Mouse (Mus musculus) kidney, embryonic 16.5 days (tissue): Measurements from ENCODE around the gene Rab11fip4. TPM values are rescaled to one million over a fixed set of nuclear protein-coding genes. Genes with fewer than 3 reads are reported as not detected.

Source experiments
- ATAC-seq: fragments of 200-750 bp; cut with Nextera tagmentation; 2 replicates; pipeline ENCODE4 v1.8.0; 2017; ENCODE audit warnings: moderate TSS enrichment; ENCODE audit not compliant: low FRiP score, low TSS enrichment
- H3K27ac ChIP-seq: fragments of 300-500 bp; sonication (generic); 2 replicates; pipeline ENCODE4 v1.5.1; 2014; ENCODE audit warnings: low read length
- H3K27me3 ChIP-seq: fragments of 300-500 bp; sonication (generic); 2 replicates; pipeline ENCODE4 v1.6.1; 2014; ENCODE audit warnings: low read length, control low read depth, mixed read lengths; ENCODE audit not compliant: insufficient read depth
- H3K36me3 ChIP-seq: fragments of 300-500 bp; sonication (generic); 2 replicates; pipeline ENCODE4 v1.6.1; 2014; ENCODE audit warnings: low read length, control low read depth, mixed read lengths; ENCODE audit not compliant: insufficient read depth
- H3K4me1 ChIP-seq: fragments of 300-500 bp; sonication (generic); 2 replicates; pipeline ENCODE4 v1.6.1; 2014; ENCODE audit warnings: low read length, control low read depth, mixed read lengths; ENCODE audit not compliant: insufficient read depth
- H3K4me2 ChIP-seq: fragments of 300-500 bp; sonication (generic); replicated peaks from 2 replicates; pipeline ENCODE4 v1.6.1; 2014; ENCODE audit warnings: low read depth, low read length
- H3K4me3 ChIP-seq: fragments of 300-500 bp; sonication (generic); 2 replicates; pipeline ENCODE4 v1.5.1; 2014; ENCODE audit warnings: mild to moderate bottlenecking, low read length
- H3K9ac ChIP-seq: fragments of 300-500 bp; sonication (generic); replicated peaks from 2 replicates; pipeline ENCODE4 v1.6.1; 2014; ENCODE audit warnings: low read length
- H3K9me3 ChIP-seq: fragments of 300-500 bp; sonication (generic); 2 replicates; pipeline ENCODE4 v1.6.1; 2016; ENCODE audit warnings: low read length, control low read depth
- WGBS: fragments of 180-500 bp; shearing (Covaris S2); extraction: QIAGEN DNeasy Blood & Tissue Kit; methylation state at CpG from one replicate; pipeline ENCODE4 v1.1.7; 2014; 5-methylcytosine and 5-hydroxymethylcytosine counted together
- polyA plus RNA-seq: library from polyadenylated mRNA; unstranded; fragments of >200 nt; fragmentation: Nextera tagmentation; extraction: Ambion mirVana; gene quantifications from 2 replicates; pipeline ENCODE4 v1.2.1, GENCODE M21; 2015

Gene Rab11fip4
- polyA plus RNA-seq, 1 experiment from 2014 or later, result 11.4 TPM

DNA sequence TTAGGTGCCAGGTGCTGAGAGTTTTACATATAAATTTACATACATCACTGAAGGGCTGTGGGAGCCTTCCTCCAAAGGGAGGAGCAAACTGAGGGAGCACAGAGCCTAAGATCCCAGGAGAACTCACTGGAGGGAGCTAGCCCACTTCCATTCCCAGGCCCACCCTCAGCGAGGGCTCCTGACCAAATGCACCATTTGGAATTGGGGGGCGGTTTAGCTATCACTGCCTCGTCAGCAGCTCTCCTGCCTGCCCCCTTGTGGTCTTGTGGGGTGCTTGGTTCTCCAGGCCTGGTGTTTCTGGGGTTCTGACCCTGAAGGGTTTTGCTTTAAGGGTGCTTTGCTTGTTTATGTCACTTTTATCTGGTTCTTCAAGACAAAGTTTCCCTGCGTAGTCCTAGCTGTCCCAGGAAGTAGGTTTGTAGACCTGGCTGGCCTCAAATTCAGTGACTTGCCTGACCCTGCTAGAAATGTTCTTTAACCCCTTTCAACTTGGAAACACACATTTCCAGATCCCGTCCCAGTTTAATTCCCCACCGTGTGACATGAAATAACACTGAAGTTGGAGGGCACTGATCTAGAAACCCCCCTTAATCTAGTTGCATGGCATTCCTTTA is 80.8 kb downstream of the Rab11fip4 start:
- no peak overlapping the region for H3K27ac ChIP-seq
- no peak overlapping the region for H3K9ac ChIP-seq
- WGBS, result 52% methylated on average over 6 of the region's 6 CpGs
- no peaks in the 10 kb centered on the region for H3K27me3 ChIP-seq
- no peak overlapping the region for H3K4me3 ChIP-seq
- no peak overlapping the region for H3K4me2 ChIP-seq
- H3K36me3 ChIP-seq, result no peaks in the 10 kb centered on the region
- H3K9me3 ChIP-seq, result no peaks in the 10 kb centered on the region
- no peak for ATAC-seq
- peaks cover 56% of the 10 kb centered on the region for H3K4me1 ChIP-seq

DNA sequence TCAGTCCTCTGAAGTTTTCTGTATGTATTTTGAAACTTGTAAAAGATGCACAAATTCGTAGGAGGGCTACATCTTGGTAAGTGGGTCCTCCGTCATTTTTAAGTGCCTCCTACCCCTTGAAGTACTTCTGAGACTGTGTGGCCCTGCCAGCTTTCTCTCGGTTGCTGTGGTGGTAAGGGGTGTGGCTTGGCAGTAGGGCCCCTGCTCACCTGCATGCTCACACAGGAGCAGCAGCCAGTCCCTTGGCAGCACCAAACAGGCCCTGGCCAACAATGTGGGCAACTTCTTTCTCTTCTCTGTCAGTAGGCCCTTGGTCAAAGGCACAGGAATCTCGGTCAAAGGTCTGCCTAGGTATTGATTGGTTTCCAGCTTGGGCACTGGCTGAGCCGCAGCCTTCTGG is 82.1 kb downstream of the Rab11fip4 start:
- WGBS, result 74% methylated on average over 5 of the region's 5 CpGs
- Histone ChIP-seq H3K4me2 (no peak overlapping the region), H3K27me3 (no peaks in the 10 kb centered on the region), H3K4me3 (no peak overlapping the region), H3K9me3 (no peaks in the 10 kb centered on the region), H3K4me1 (peaks cover 56% of the 10 kb centered on the region), H3K27ac (peak overlapping the region; percentile 29; the same call in 1 of the 2 replicates), H3K36me3 (no peaks in the 10 kb centered on the region), H3K9ac (no peak overlapping the region)
- no peak for ATAC-seq

DNA sequence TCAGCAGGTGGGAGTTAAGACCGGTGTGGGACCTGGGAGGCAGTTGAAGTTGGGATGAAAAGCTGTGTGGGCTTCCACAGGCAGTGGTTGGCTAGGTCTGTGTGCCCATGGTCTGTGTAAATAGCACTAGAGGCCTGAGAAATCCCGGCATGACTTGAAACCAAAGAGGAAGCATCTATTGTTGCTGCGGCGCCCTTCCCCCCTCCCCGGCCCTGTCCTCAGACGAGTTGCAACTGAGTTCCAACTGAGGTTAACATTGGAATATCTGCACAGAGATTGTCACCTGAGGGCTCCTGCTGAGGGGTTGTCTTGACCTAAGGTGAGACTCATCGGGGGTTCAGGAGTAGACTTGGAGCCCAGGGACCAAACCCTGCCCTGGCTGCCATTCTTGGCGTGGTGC is 82.7 kb downstream of the Rab11fip4 start:
- no peak overlapping the region for H3K4me2 ChIP-seq
- no peak overlapping the region for H3K4me3 ChIP-seq
- ATAC-seq, result no peak
- H3K27me3 ChIP-seq, result no peaks in the 10 kb centered on the region
- WGBS, result 81% methylated on average over 8 of the region's 8 CpGs
- H3K27ac ChIP-seq, result no peak overlapping the region
- no peaks in the 10 kb centered on the region for H3K9me3 ChIP-seq
- H3K36me3 ChIP-seq, result no peaks in the 10 kb centered on the region
- peaks cover 52% of the 10 kb centered on the region for H3K4me1 ChIP-seq
- H3K9ac ChIP-seq, result no peak overlapping the region

DNA sequence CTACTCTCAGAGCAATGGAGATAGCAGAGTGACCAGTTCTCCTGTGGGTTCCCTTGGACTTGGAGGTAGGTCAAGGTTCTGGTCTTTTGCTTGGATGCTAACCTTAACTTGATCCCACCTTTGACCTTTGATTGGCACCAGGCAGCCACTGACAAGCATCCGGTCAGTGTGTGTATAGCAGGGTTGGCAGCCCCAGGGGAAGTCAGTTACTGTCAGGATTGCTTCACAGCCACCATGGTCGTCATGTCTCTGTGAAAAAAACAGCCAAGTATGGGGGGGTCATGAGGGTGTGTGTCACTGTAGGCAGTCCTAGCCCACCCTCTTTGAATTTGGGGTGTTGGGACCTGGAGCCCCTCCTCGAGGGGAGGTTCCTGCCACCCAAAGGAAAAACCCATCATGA is 83.2 kb downstream of the Rab11fip4 start:
- no peak overlapping the region for H3K4me3 ChIP-seq
- H3K36me3 ChIP-seq, result no peaks in the 10 kb centered on the region
- no peaks in the 10 kb centered on the region for H3K9me3 ChIP-seq
- no peak overlapping the region for H3K4me2 ChIP-seq
- H3K9ac ChIP-seq, result no peak overlapping the region
- no peak for ATAC-seq
- H3K27ac ChIP-seq, result no peak overlapping the region
- no peaks in the 10 kb centered on the region for H3K27me3 ChIP-seq
- peaks cover 47% of the 10 kb centered on the region for H3K4me1 ChIP-seq
- WGBS, result 72% methylated on average over 3 of the region's 3 CpGs

DNA sequence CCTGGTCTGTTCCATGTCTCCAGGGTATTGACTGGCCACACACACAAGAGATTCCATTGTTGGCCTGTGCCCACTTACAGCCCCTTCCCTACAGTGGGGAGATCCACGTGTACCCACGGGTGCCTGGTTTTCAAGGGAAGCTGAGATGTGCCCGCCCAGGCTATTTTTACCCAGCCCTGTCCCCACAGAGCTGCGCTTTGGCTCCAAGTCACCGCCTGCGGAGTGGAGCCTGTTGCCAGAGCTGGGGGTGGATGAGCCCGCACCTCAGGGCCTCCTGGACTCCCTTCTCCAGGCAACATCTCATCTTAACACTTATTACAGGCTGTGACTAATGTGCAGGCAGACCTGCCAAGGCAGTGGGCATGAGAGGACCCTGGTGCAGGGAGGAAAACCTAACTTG is 83.6 kb downstream of the Rab11fip4 start:
- no peak for ATAC-seq
- H3K36me3 ChIP-seq, result no peaks in the 10 kb centered on the region
- H3K4me3 ChIP-seq, result no peak overlapping the region
- no peaks in the 10 kb centered on the region for H3K27me3 ChIP-seq
- WGBS, result 83% methylated on average over 7 of the region's 7 CpGs
- H3K4me2 ChIP-seq, result no peak overlapping the region
- H3K27ac ChIP-seq, result no peak overlapping the region
- H3K4me1 ChIP-seq, result peaks cover 43% of the 10 kb centered on the region
- H3K9me3 ChIP-seq, result no peaks in the 10 kb centered on the region
- H3K9ac ChIP-seq, result no peak overlapping the region

DNA sequence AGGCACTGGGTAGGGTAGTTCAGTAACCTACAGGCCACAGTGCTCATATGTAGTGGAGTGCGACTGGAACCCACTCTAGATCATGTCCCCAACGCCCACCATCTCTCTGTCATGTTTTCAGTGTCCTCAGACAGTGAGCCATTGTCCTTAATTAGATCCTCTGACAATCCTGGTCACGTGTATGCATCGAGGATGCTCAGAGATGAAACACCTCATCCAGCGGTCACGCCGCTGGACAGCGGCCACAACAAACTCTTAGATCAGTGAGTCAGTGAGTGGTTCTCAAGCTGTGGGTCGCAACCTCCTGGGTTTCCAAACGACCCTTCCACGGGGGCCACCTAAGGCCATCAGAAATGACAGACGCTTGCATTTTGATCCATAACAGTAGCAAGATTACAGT is 84.3 kb downstream of the Rab11fip4 start:
- no peaks in the 10 kb centered on the region for H3K36me3 ChIP-seq
- H3K4me3 ChIP-seq, result no peak overlapping the region
- H3K27me3 ChIP-seq, result no peaks in the 10 kb centered on the region
- ATAC-seq, result no peak
- H3K9me3 ChIP-seq, result no peaks in the 10 kb centered on the region
- no peak overlapping the region for H3K9ac ChIP-seq
- H3K4me2 ChIP-seq, result no peak overlapping the region
- H3K4me1 ChIP-seq, result peaks cover 37% of the 10 kb centered on the region
- 56% methylated on average over 12 of the region's 12 CpGs for WGBS
- H3K27ac ChIP-seq, result no peak overlapping the region

DNA sequence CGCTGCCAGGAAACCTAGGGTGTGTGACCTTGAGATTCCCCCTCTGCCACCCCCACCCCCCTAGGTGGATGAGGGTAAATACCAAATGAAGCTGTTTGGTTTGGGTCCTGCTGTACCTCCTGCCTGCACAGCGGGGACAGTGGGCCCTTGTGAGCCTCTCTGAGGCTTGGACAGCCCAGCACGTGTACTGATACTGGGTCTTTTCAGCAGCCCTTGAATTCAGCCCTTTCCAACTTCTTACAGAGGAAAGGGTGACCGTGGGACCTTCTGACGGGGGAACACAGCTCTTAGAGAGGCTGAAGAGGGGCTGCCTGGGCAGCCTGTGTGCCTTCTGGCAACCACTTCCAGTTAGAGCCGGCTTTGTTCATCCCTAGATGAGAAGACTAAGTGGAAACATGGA is 85.0 kb downstream of the Rab11fip4 start:
- no peak for ATAC-seq
- no peaks in the 10 kb centered on the region for H3K9me3 ChIP-seq
- no peak overlapping the region for H3K4me2 ChIP-seq
- no peak overlapping the region for H3K9ac ChIP-seq
- no peak overlapping the region for H3K27ac ChIP-seq
- H3K4me3 ChIP-seq, result no peak overlapping the region
- H3K4me1 ChIP-seq, result peaks cover 30% of the 10 kb centered on the region
- H3K27me3 ChIP-seq, result no peaks in the 10 kb centered on the region
- H3K36me3 ChIP-seq, result no peaks in the 10 kb centered on the region
- 73% methylated on average over 6 of the region's 6 CpGs for WGBS

DNA sequence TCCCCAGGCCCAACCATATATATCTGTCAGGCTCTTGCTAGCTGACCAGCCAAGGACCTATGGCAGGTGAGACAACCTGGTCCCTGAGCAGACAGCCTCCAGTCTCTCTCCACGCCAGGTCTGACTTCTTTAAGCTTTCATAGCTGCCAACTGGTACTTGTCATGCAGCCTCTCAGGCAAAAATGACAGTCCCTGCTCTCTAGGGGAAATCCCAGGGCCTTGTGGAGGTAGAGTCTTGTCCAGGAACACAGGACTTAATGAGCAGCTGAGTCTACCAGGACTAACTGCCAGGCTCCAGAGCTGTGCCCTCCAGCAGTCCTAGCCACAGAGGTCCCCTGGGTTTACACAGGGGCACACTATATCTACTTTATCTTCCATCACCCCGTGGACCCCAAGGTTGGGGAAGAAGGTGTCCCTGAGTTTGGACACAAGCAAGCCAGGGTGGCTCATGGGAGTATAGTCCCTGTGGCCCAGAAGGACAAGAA is 85.5 kb downstream of the Rab11fip4 start:
- H3K9me3 ChIP-seq, result no peaks in the 10 kb centered on the region
- no peak overlapping the region for H3K27ac ChIP-seq
- H3K4me1 ChIP-seq, result peaks cover 29% of the 10 kb centered on the region
- H3K4me3 ChIP-seq, result no peak overlapping the region
- H3K36me3 ChIP-seq, result no peaks in the 10 kb centered on the region
- no peak for ATAC-seq
- WGBS, result 65% methylated on average over 2 of the region's 2 CpGs
- no peaks in the 10 kb centered on the region for H3K27me3 ChIP-seq
- H3K4me2 ChIP-seq, result no peak overlapping the region
- H3K9ac ChIP-seq, result no peak overlapping the region

DNA sequence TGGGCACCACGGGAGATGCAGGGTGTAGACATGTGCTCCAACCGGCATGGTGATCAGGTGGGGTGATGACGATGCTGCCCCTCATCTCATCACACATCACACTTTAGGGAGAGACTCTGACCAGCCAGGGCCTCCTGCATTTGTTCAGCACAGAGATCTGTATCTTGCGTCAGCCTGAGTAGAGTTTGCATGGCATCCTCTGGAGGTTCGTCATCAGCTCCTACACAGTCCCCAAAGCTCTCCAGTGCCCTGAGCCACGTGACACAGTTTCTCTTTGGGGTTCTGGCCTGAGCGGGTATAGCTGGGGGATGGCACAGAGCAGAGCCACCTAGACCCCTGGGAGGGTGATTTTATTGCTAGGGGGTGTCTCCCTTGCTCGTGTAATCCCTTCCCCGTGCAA is 86.4 kb downstream of the Rab11fip4 start:
- Histone ChIP-seq H3K9ac (no peak overlapping the region), H3K27ac (no peak overlapping the region), H3K4me3 (no peak overlapping the region), H3K9me3 (no peaks in the 10 kb centered on the region), H3K36me3 (no peaks in the 10 kb centered on the region), H3K27me3 (no peaks in the 10 kb centered on the region), H3K4me1 (peaks cover 29% of the 10 kb centered on the region), H3K4me2 (no peak overlapping the region)
- ATAC-seq, result no peak
- 70% methylated on average over 9 of the region's 9 CpGs for WGBS

DNA sequence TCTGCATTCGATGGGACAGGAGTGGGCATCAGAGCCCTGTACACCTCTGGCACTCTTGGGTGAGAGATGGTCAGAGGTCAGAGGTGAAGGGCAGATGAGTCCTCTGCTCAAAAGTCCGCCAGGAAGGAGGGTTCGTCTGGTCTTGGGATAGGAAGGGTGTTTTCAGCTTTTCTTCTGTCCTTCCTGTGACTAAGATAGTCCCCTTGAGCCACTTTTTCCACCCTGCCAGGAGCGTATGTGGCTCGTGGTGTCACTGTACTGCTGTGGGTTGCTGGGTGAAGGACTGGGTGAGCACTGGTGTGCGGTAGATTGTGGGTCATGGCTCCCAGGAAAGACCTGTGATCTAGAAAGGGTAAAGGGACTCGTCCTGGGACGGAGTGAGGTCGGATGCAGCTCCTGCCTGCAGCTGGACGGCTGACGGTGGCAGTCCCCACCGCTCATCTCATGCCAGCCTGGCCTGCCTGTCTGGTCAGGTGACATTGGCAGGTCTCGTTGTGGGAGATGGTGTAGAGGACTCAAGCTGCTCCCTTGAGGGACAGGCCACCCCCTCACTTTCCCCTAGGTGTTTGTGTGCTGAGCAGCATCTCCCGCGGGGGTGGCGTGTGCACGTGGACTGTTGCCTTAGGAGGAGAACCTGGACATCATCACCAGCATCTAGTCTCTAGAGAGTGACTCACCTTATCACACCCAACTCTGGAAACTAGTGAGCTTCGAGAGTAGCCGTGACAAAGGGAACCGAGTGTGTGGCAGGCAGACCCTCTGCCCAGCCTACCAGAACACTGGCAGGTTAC is 87.5 kb downstream of the Rab11fip4 start:
- no peak for ATAC-seq
- no peak overlapping the region for H3K9ac ChIP-seq
- H3K9me3 ChIP-seq, result no peaks in the 10 kb centered on the region
- H3K4me1 ChIP-seq, result peaks cover 24% of the 10 kb centered on the region
- H3K4me2 ChIP-seq, result no peak overlapping the region
- H3K27me3 ChIP-seq, result no peaks in the 10 kb centered on the region
- no peak overlapping the region for H3K27ac ChIP-seq
- no peak overlapping the region for H3K4me3 ChIP-seq
- 81% methylated on average over 20 of the region's 20 CpGs for WGBS
- no peaks in the 10 kb centered on the region for H3K36me3 ChIP-seq
